Mouse (Mus musculus) hindbrain, embryonic 14.5 days (tissue): ENCODE data around the gene Carmil3. TPM values are rescaled to one million over a fixed set of nuclear protein-coding genes. Genes with fewer than 3 reads are reported as not detected.

Experiments used
- ATAC-seq: fragments of 200-750 bp; cut with Nextera tagmentation; 2 replicates; pipeline ENCODE4 v1.8.0; 2017; ENCODE audit warnings: moderate number of reproducible peaks, mild to moderate bottlenecking, moderate TSS enrichment, moderate library complexity; ENCODE audit not compliant: low FRiP score
- DNase-seq: peaks from one replicate; pipeline ENCODE4 v3.0.0-alpha.2; 2015; ENCODE audit warnings: low spot score
- H3K27ac ChIP-seq: fragments of 300-500 bp; sonication (generic); 2 replicates; pipeline ENCODE4 v1.5.1; 2014; ENCODE audit warnings: mild to moderate bottlenecking, moderate library complexity
- H3K27me3 ChIP-seq: fragments of 300-500 bp; sonication (generic); 2 replicates; pipeline ENCODE4 v1.6.1; 2014; ENCODE audit warnings: mild to moderate bottlenecking, low read length, mixed read lengths; ENCODE audit not compliant: control insufficient read depth, insufficient read depth
- H3K36me3 ChIP-seq: fragments of 300-500 bp; sonication (generic); replicated peaks from 2 replicates; pipeline ENCODE4 v1.6.1; 2014; ENCODE audit not compliant: control insufficient read depth, insufficient read depth
- H3K4me1 ChIP-seq: fragments of 300-500 bp; sonication (generic); replicated peaks from 2 replicates; pipeline ENCODE4 v1.6.1; 2014; ENCODE audit warnings: antibody characterized with exemption, low read length, mixed read lengths; ENCODE audit not compliant: control insufficient read depth, insufficient read depth
- H3K4me2 ChIP-seq: fragments of 300-500 bp; sonication (generic); replicated peaks from 2 replicates; pipeline ENCODE4 v1.6.1; 2014; ENCODE audit warnings: mild to moderate bottlenecking, moderate library complexity
- H3K4me3 ChIP-seq: fragments of 300-500 bp; sonication (generic); replicated peaks from 2 replicates; pipeline ENCODE4 v1.5.1; 2014; ENCODE audit warnings: mild to moderate bottlenecking, low read length
- H3K9ac ChIP-seq: fragments of 300-500 bp; sonication (generic); 2 replicates; pipeline ENCODE4 v1.6.1; 2014
- H3K9me3 ChIP-seq: fragments of 300-500 bp; sonication (generic); 2 replicates; pipeline ENCODE4 v1.6.1; 2016; ENCODE audit warnings: low read length; ENCODE audit not compliant: control insufficient read depth
- WGBS: fragments of 180-500 bp; shearing (Covaris S2); extraction: QIAGEN DNeasy Blood & Tissue Kit; methylation state at CpG from one replicate; pipeline ENCODE4 v1.1.7; 2014; 5-methylcytosine and 5-hydroxymethylcytosine counted together
- polyA plus RNA-seq: library from polyadenylated mRNA; unstranded; fragments of >200 nt; fragmentation: Nextera tagmentation; extraction: Ambion mirVana; gene quantifications from 2 replicates; pipeline ENCODE4 v1.2.1, GENCODE M21; 2014

Carmil3 gene
- polyA plus RNA-seq, 1 experiment from 2014 or later: 30.0 TPM

DNA sequence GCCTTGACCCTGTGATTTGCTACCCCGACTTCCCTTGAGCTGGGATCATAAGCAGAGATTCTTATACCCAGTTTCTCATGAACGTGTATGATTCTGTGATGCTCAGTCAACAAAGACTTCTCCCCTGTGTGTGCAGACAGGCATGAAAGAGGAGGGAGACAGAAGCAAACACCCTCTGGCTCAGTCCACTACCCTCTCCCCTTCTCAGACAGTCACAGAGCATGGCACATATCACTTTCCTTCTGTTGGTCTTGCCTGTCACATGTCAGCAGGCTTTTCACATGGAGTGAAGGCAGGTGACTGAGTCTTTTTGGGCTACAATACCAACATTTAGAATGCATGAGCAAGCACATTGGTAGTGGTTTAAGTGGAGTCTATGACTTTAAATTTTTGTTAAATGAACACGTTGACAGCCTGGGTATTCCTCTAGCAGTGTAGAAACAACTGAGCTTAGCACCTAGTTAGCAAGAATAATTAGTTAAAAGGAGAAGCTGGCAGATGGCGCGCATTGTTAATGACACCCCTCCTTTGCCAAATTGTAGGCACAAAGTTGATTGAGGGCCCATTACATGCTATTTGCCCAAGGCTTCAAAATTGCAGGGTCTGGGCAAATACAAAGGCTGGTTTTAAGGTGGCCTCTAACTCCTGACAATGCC is 5.9 kb upstream of the Carmil3 start:
- ATAC-seq: no peak
- 63% methylated on average over 5 of the region's 5 CpGs for WGBS
- DNase-seq: no peak
- H3K4me3 ChIP-seq: no peak overlapping the region
- no peaks in the 10 kb centered on the region for H3K36me3 ChIP-seq
- no peaks in the 10 kb centered on the region for H3K27me3 ChIP-seq
- H3K9me3 ChIP-seq: no peaks in the 10 kb centered on the region
- no peaks in the 10 kb centered on the region for H3K4me1 ChIP-seq
- H3K9ac ChIP-seq: no peak overlapping the region
- H3K4me2 ChIP-seq: no peak overlapping the region
- H3K27ac ChIP-seq: no peak overlapping the region

DNA sequence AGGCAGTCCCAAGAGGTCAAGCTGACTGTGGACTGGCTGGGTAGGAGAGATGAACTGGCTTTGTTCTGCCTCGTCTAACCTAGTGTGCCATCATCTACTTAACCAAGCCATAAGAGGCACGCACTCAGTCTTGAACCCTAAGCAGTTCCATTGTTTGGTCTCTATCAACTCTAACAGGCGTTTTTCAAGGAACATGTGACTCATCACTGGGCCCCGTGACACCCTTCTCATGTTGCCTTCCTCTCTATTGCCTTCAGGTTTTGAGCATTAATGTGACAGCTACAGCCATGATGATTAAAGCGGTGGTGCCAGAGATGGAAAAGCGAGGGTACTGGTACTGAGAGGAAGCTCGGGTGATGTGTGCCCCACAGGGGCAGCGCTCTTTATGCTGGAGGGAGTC is 3.6 kb upstream of the Carmil3 start:
- no peak overlapping the region for H3K4me2 ChIP-seq
- no peak overlapping the region for H3K27ac ChIP-seq
- no peak overlapping the region for H3K9ac ChIP-seq
- H3K27me3 ChIP-seq: no peaks in the 10 kb centered on the region
- no peak overlapping the region for H3K4me3 ChIP-seq
- no peak for DNase-seq
- no peaks in the 10 kb centered on the region for H3K9me3 ChIP-seq
- WGBS: 89% methylated on average over 8 of the region's 8 CpGs
- no peak for ATAC-seq
- H3K4me1 ChIP-seq: no peaks in the 10 kb centered on the region; the same call in 1 of the 2 replicates
- H3K36me3 ChIP-seq: no peaks in the 10 kb centered on the region

DNA sequence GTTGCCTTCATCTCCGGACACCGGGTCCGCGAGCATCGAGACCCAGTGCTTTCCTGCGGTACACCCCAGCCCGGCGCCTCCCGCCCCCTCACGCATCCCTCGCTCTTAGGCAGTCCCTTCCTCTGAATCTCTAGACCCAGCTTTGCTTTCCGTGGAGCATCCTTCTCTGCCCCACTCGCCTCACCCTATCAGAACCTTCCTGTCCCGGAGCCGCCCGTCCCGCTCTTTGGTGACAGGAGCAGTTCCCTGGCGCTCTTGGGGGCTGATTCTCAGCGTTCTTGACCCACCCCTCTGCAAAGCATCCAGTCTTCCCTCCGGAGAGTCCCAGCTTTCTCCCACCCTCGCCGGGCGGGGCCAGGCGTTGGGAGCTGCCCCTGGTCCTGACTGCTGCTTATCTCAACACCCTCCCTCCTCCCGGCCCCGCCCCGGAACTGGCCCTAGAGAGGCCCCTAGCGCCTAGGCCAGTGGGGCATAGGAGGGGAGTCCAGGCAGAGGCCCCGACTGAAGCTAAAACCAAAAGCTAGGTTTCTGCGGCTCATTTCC is 911 bp downstream of the Carmil3 start:
- WGBS: 2% methylated on average over 27 of the region's 30 CpGs
- Histone ChIP-seq H3K9ac (peak overlapping the region; percentile 95), H3K4me2 (peak overlapping the region; percentile 81), H3K4me3 (peak overlapping the region; percentile 91), H3K4me1 (no peaks in the 10 kb centered on the region; the same call in 1 of the 2 replicates), H3K36me3 (peaks cover 23% of the 10 kb centered on the region), H3K9me3 (no peaks in the 10 kb centered on the region), H3K27ac (peak overlapping the region; percentile 95), H3K27me3 (no peaks in the 10 kb centered on the region)
- peak; percentile 64 for ATAC-seq
- DNase-seq: peak; percentile 35

DNA sequence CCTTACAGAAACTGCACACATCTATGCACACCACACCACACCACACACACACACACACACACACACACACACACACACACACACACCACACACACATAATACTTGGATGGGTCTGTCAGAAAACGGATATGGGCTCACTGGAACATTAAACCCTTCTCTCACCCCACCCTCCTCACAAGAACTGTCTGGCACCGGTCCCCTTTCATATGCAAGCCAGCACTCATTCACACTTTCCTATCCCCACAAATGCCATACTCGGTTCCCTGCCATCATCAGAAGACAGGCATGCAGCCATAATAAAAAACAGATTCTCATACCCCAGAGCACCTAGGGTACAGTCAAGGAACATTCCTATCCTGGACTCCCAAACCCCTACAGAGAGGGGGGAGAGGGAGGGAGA is 1.7 kb downstream of the Carmil3 start:
- H3K4me1 ChIP-seq: no peaks in the 10 kb centered on the region; the same call in 1 of the 2 replicates
- H3K4me2 ChIP-seq: peak overlapping the region; percentile 81
- WGBS: 32% methylated on average over 3 of the region's 3 CpGs
- peak overlapping the region; percentile 91 for H3K4me3 ChIP-seq
- no peaks in the 10 kb centered on the region for H3K9me3 ChIP-seq
- H3K27ac ChIP-seq: no peak overlapping the region
- peaks cover 30% of the 10 kb centered on the region for H3K36me3 ChIP-seq
- DNase-seq (no peak), ATAC-seq (no peak)
- no peaks in the 10 kb centered on the region for H3K27me3 ChIP-seq
- peak overlapping the region; percentile 95 for H3K9ac ChIP-seq

DNA sequence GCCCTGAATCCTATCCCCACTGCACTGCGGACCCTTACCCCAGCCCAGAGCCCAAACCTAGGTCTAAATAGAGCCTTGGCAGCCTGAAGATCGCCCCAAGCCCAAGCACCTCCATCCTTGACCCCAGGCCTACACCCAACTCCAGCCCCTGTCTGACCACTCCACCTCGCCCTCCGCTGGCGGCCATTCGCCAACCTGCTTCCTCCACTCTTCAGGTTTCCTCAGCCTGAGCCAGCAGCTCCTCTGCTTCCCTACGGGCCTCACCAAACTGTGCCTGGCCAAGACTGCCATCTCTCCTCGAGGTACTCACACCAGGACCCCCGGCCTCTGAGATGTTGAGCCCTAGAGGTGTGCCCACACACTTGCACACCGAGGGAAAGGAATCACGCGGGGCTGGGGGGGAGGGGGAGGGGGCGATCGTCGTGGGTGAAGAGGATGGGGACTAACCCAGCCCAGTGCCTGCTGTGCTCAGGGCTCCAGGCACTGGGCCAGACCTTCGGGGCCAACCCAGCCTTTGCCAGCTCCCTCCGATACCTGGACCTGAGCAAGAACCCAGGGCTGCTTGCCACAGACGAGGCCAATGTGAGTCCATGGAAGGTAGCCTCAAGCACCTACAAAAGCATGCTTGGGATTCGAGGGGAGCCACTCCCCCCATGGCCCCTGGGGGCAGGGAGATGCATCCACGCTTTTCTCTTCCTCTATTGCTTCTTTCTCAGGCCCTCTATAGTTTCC is 5.2 kb downstream of the Carmil3 start:
- Histone ChIP-seq H3K27me3 (no peaks in the 10 kb centered on the region), H3K4me2 (no peak overlapping the region), H3K27ac (no peak overlapping the region), H3K4me1 (no peaks in the 10 kb centered on the region; the same call in 1 of the 2 replicates), H3K36me3 (peaks cover 63% of the 10 kb centered on the region), H3K9ac (no peak overlapping the region), H3K4me3 (no peak overlapping the region), H3K9me3 (no peaks in the 10 kb centered on the region)
- ATAC-seq (no peak), DNase-seq (no peak)
- WGBS: 73% methylated on average over 20 of the region's 20 CpGs

DNA sequence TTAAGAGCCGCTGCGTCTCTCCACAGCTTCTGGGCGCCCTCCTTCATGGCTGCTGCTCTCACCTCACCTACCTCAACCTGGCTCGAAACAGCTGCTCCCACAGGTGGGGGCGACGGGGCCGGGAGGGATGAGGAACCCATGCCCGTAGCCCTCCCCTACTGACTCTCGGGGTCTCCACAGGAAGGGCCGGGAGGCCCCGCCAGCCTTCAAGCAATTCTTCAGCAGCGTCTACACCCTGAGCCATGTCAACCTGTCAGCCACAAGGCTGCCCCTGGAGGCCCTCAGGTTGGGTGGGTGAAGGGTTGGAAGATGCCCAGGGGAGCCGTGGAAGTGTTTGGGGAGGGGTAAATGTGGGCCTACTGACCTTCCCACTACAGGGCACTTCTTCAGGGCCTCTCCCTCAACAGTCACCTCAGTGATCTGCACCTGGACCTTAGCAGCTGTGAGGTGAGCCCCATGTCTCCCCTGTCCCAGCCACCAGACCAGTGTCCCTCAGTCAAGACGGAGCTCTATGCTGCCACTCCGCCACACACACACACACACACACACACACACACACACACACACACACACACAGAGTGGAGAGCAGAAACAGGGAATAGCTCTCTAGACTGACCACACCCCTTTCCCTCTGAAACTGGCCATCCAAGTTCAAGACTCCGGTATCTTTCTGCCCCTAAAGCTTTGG is 6.5 kb downstream of the Carmil3 start:
- H3K36me3 ChIP-seq: peaks cover 75% of the 10 kb centered on the region
- H3K27me3 ChIP-seq: no peaks in the 10 kb centered on the region
- DNase-seq: no peak
- no peak overlapping the region for H3K9ac ChIP-seq
- no peak overlapping the region for H3K27ac ChIP-seq
- no peak overlapping the region for H3K4me2 ChIP-seq
- H3K4me1 ChIP-seq: no peaks in the 10 kb centered on the region; the same call in 1 of the 2 replicates
- 77% methylated on average over 16 of the region's 16 CpGs for WGBS
- H3K4me3 ChIP-seq: no peak overlapping the region
- no peaks in the 10 kb centered on the region for H3K9me3 ChIP-seq
- ATAC-seq: peak; percentile 6; the same call in 1 of the 2 replicates

DNA sequence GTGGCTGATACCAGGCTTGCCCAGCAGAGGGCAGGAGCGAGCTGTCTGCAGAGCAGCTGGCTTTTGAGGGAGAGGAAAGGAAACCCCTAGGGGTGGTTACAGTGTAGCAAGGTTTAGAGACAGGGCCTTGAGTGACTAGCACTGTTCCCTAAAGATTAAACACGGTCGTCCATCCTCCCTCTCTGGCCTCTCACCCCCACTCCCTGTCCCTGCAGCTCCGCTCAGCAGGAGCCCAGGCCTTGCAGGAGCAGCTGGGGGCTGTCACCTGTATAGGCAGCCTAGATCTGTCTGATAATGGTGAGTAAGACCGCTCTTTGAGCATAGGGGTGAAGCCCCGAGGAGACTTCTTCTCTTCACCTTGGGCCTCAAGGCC is 7.0 kb downstream of the Carmil3 start:
- peak; percentile 45; the same call in 1 of the 2 replicates for ATAC-seq
- H3K27ac ChIP-seq: no peak overlapping the region
- 30% methylated on average over 6 of the region's 6 CpGs for WGBS
- H3K36me3 ChIP-seq: peaks cover 80% of the 10 kb centered on the region
- no peak overlapping the region for H3K9ac ChIP-seq
- H3K4me1 ChIP-seq: no peaks in the 10 kb centered on the region
- no peak overlapping the region for H3K4me3 ChIP-seq
- DNase-seq: peak; percentile 91
- H3K4me2 ChIP-seq: no peak overlapping the region
- H3K9me3 ChIP-seq: no peaks in the 10 kb centered on the region
- H3K27me3 ChIP-seq: no peaks in the 10 kb centered on the region

DNA sequence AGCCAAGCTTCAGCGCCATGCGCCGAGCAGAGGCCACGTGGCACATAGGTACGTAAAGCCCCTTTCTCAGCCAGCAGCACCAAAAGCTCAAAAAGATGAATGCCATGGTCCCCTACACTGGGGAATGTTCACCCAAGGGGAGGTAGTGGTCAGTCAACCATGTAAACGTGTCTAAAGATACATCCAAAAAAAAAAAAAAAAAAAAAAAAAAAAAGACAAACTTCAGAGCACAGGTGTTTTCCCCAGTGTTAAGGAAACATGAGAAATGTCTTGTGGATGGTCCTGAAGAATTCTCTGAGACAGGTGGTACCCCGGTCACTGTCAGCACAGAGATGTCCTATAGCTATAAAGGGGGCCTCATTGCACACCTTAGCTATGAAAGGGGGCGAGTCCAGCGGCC is 15.2 kb downstream of the Carmil3 start:
- Histone ChIP-seq H3K4me1 (no peaks in the 10 kb centered on the region), H3K9me3 (no peaks in the 10 kb centered on the region), H3K4me3 (no peak overlapping the region), H3K9ac (no peak overlapping the region), H3K4me2 (no peak overlapping the region), H3K27me3 (no peaks in the 10 kb centered on the region), H3K36me3 (peaks cover 55% of the 10 kb centered on the region), H3K27ac (no peak overlapping the region)
- no peak for DNase-seq
- WGBS: 85% methylated on average over 9 of the region's 9 CpGs
- no peak for ATAC-seq

DNA sequence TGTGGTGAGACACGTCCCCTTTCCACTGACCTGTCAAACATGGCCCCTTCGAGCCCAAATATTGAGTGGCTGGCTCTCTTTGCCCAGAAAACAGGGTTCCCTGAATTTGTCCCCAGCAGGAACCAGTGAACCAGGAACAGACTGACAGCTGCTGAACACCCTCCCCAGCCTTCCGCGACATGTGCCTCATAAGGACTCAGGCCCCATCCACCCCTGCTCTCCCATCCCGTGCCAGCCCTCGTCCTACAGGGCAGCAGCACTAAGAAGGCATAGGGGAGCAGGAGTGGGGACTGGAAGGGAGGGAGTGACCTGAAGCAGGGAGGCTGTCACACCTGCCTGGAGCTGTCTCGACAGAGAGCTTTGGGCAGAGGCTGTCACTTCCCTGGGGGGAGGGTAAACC is 17.4 kb downstream of the Carmil3 start:
- peaks cover 33% of the 10 kb centered on the region for H3K36me3 ChIP-seq
- H3K4me1 ChIP-seq: no peaks in the 10 kb centered on the region; the same call in 1 of the 2 replicates
- H3K9ac ChIP-seq: no peak overlapping the region
- no peak for DNase-seq
- no peaks in the 10 kb centered on the region for H3K27me3 ChIP-seq
- ATAC-seq: no peak
- H3K4me2 ChIP-seq: no peak overlapping the region
- 48% methylated on average over 7 of the region's 7 CpGs for WGBS
- H3K4me3 ChIP-seq: no peak overlapping the region
- H3K9me3 ChIP-seq: no peaks in the 10 kb centered on the region
- H3K27ac ChIP-seq: no peak overlapping the region
